Mouse (Mus musculus) small intestine, adult 2 months (tissue): Measurements from ENCODE around the gene Brinp2.

Source experiments
- CTCF ChIP-seq: fragments of 200-500 bp; IDR thresholded peaks from 2 replicates; pipeline ENCODE4 v1.5.1; 2012; ENCODE audit warnings: low read depth, mild to moderate bottlenecking, control low read depth, inconsistent platforms, low read length, moderate library complexity, mixed read lengths; ENCODE audit not compliant: insufficient replicate concordance, insufficient read length; ENCODE audit errors: extremely low read depth
- POLR2A ChIP-seq: fragments of 200-500 bp; IDR thresholded peaks from 2 replicates; pipeline ENCODE4 v1.6.1; 2012; ENCODE audit warnings: low read depth, mild to moderate bottlenecking, control low read depth, inconsistent platforms, low read length, moderate library complexity

DNA sequence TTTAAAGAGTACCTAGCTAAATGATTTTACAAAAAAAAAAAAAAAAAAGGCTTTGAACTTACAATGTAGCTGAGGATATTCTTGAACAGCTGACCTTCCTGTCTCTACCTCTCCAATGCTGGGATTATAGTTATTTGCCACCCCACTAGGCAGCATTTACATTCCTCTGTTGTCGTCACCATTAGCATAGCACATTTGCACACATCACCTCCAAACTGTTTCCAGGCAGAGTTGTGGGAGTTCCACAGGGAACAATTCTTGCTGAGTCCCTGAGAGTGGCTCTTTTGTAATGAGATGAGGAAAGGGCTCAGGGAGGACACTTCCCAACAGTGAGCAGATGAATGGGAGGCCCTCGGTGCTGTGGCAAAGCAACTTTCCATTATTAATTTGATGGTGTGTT is 153.2 kb downstream of the Brinp2 start:
- TF ChIP-seq POLR2A: no peak
- TF ChIP-seq CTCF: no peak
